19 mouse cellular contexts compared by ENCODE assay signal in the genomic region with DNA sequence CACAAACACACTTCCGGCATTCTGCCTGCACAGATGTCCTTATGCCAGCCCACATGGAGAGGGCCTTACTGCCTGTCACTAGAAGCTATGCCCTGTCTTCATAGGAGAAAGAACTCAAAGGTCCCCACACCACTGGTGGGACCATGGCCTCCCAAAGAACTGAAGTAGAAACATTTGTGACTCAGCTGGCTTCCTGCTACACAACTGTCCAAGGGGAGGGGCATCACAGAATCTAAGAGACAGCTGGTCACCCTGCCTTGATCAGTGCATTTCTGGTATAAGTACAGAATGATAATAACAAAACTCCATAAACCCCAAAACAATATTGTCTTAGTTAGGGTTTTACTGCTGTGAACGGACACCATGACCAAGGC.
A peak's percentile ranks its signal among the peaks of the same experiment; 100 is the strongest.
DNase-seq lines count a peak whose midpoint lies in the region; ATAC-seq and TF ChIP-seq lines count a peak whose summit lies in the region.
"Had no signal": no experiment of that assay in that cellular context is flagged by ENCODE, and none has a peak within 500 bp of the region (broad histone marks: within the 10 kb centered on the region; RNA-seq: fewer than 3 reads in every experiment).

No protein-coding gene starts in this region.

- peak; percentile 29 for DNase-seq in cerebellum, adult 8-10 months
- DNase-seq in cerebellum, adult 9-10 months = no peak
- DNase-seq in stomach, postnatal 0 days (ENCODE audit: low spot score) = no peak
- DNase-seq: cerebellum, postnatal 10 days; gastrocnemius, postnatal 14 days; heart, postnatal 10 days; heart, postnatal 4 days; kidney, adult 2 months had no signal

- no peaks in the 10 kb centered on the region for H3K79me2 ChIP-seq in C2C12 (ENCODE audit: control insufficient read depth, insufficient read depth)

- peak; percentile 16; the same call in 1 of the 2 replicates for ATAC-seq in intestine, postnatal 0 days
- no peak for ATAC-seq in intestine, embryonic 15.5 days
- no peak for ATAC-seq in stomach, postnatal 0 days (ENCODE audit: low FRiP score, low TSS enrichment)
- ATAC-seq: activated CD4-positive, CD25-positive, alpha-beta regulatory T cell, adult 4 months; forebrain, embryonic 13.5 days; forebrain, embryonic 16.5 days; intestine, embryonic 16.5 days had no signal

- no peak overlapping the region for H3K4me3 ChIP-seq in intestine, postnatal 0 days (ENCODE audit: low read depth, low read length)
- H3K4me3 ChIP-seq in intestine, embryonic 15.5 days (replicated peaks) = no peak overlapping the region
- no peak overlapping the region for H3K4me3 ChIP-seq in C2C12 (ENCODE audit: insufficient read depth, poor library complexity, severe bottlenecking)
- no peak overlapping the region for H3K4me3 ChIP-seq in stomach, postnatal 0 days (ENCODE audit: low read depth, low read length)
- H3K4me3 ChIP-seq: forebrain, embryonic 10.5 days; forebrain, embryonic 13.5 days; heart, embryonic 12.5 days; heart, embryonic 15.5 days; hindbrain, embryonic 15.5 days had no signal

- no peak for TF ChIP-seq EP300 in stomach, postnatal 0 days (optimal IDR thresholded peaks at IDR 0.05)

- H3K4me2 ChIP-seq in intestine, postnatal 0 days (replicated peaks; ENCODE audit: low read depth) = no peak overlapping the region
- H3K4me2 ChIP-seq in intestine, embryonic 15.5 days (replicated peaks) = no peak overlapping the region
- no peak overlapping the region for H3K4me2 ChIP-seq in stomach, postnatal 0 days (replicated peaks; ENCODE audit: low read depth)
- H3K4me2 ChIP-seq: forebrain, embryonic 13.5 days; heart, embryonic 12.5 days; heart, embryonic 15.5 days; hindbrain, embryonic 15.5 days had no signal

- H3K9me3 ChIP-seq in intestine, postnatal 0 days (ENCODE audit: control insufficient read depth) = no peaks in the 10 kb centered on the region
- H3K9me3 ChIP-seq in intestine, embryonic 15.5 days = no peaks in the 10 kb centered on the region
- no peaks in the 10 kb centered on the region for H3K9me3 ChIP-seq in stomach, postnatal 0 days (ENCODE audit: control insufficient read depth, low read length)
- H3K9me3 ChIP-seq: forebrain, embryonic 13.5 days; heart, embryonic 15.5 days; hindbrain, embryonic 15.5 days had no signal

- WGBS in intestine, postnatal 0 days = 91% methylated on average over 2 of the region's 2 CpGs
- WGBS in intestine, embryonic 15.5 days = 93% methylated on average over 2 of the region's 2 CpGs
- WGBS in stomach, postnatal 0 days = 84% methylated on average over 2 of the region's 2 CpGs

- no peak overlapping the region for H3K9ac ChIP-seq in intestine, postnatal 0 days (ENCODE audit: low read depth, low read length)
- H3K9ac ChIP-seq in intestine, embryonic 15.5 days = no peak overlapping the region
- no peak overlapping the region for H3K9ac ChIP-seq in stomach, postnatal 0 days (ENCODE audit: low read length)
- H3K9ac ChIP-seq: forebrain, embryonic 13.5 days; heart, embryonic 12.5 days; heart, embryonic 15.5 days; hindbrain, embryonic 15.5 days had no signal

- no peaks in the 10 kb centered on the region for H3K27me3 ChIP-seq in intestine, postnatal 0 days (replicated peaks; ENCODE audit: control insufficient read depth, insufficient read depth, low read length)
- H3K27me3 ChIP-seq in intestine, embryonic 15.5 days (replicated peaks) = no peaks in the 10 kb centered on the region
- H3K27me3 ChIP-seq in C2C12 (ENCODE audit: control insufficient read depth, insufficient read depth, insufficient read length) = no peaks in the 10 kb centered on the region
- H3K27me3 ChIP-seq in stomach, postnatal 0 days (ENCODE audit: control insufficient read depth, insufficient read depth, low read length) = no peaks in the 10 kb centered on the region
- H3K27me3 ChIP-seq: forebrain, embryonic 13.5 days; heart, embryonic 12.5 days; heart, embryonic 15.5 days; hindbrain, embryonic 15.5 days had no signal

- H3ac ChIP-seq in C2C12 (ENCODE audit: control insufficient read depth, insufficient read length, low read depth) = no peak overlapping the region

- H3K79me3 ChIP-seq in C2C12 (ENCODE audit: low read depth) = no peaks in the 10 kb centered on the region

- H3K36me3 ChIP-seq in intestine, postnatal 0 days (ENCODE audit: control insufficient read depth, insufficient read depth) = no peaks in the 10 kb centered on the region
- H3K36me3 ChIP-seq in intestine, embryonic 15.5 days = no peaks in the 10 kb centered on the region
- H3K36me3 ChIP-seq in C2C12 (ENCODE audit: control insufficient read depth, insufficient read depth) = no peaks in the 10 kb centered on the region
- H3K36me3 ChIP-seq in stomach, postnatal 0 days (ENCODE audit: control insufficient read depth, insufficient read depth, low read length) = no peaks in the 10 kb centered on the region
- H3K36me3 ChIP-seq: forebrain, embryonic 10.5 days; heart, embryonic 12.5 days; heart, embryonic 15.5 days; hindbrain, embryonic 15.5 days had no signal

- no peak overlapping the region for H3K27ac ChIP-seq in intestine, postnatal 0 days (ENCODE audit: low read depth, low read length)
- no peak overlapping the region for H3K27ac ChIP-seq in intestine, embryonic 15.5 days
- H3K27ac ChIP-seq in stomach, postnatal 0 days (replicated peaks) = no peak overlapping the region
- H3K27ac ChIP-seq: forebrain, embryonic 10.5 days; forebrain, embryonic 13.5 days; heart, embryonic 15.5 days; hindbrain, embryonic 15.5 days had no signal

- TF ChIP-seq CTCF in intestine, postnatal 0 days (IDR thresholded peaks at IDR 0.05; ENCODE audit: low read depth) = no peak
- TF ChIP-seq CTCF in C2C12 (IDR thresholded peaks at IDR 0.05; ENCODE audit: control insufficient read depth, insufficient read depth, insufficient read length) = no peak
- TF ChIP-seq CTCF in stomach, postnatal 0 days (IDR thresholded peaks at IDR 0.05; ENCODE audit: low read depth) = no peak

- no peaks in the 10 kb centered on the region for H3K4me1 ChIP-seq in intestine, postnatal 0 days (replicated peaks; ENCODE audit: control insufficient read depth, insufficient read depth, low read length)
- H3K4me1 ChIP-seq in intestine, embryonic 15.5 days (replicated peaks) = no peaks in the 10 kb centered on the region
- H3K4me1 ChIP-seq in stomach, postnatal 0 days (replicated peaks; ENCODE audit: control insufficient read depth, insufficient read depth) = 0 out of 2 replicates have a peak, but pooled peaks cover 2% of the 10 kb centered on the region
- H3K4me1 ChIP-seq: forebrain, embryonic 10.5 days; forebrain, embryonic 13.5 days; heart, embryonic 12.5 days; heart, embryonic 15.5 days; hindbrain, embryonic 15.5 days had no signal

TF ChIP-seq in C2C12, 6 proteins besides CTCF, POLR2A, EP300 and RAD21:
- TF ChIP-seq MYOD1 (IDR thresholded peaks at IDR 0.05; ENCODE audit: control insufficient read depth, insufficient read length, low read depth) (peak; percentile 35), MAX (IDR thresholded peaks at IDR 0.05) (no peak), MYOG (IDR thresholded peaks at IDR 0.05; ENCODE audit: control insufficient read depth, extremely low read depth, insufficient read length) (no peak), CEBPB (IDR thresholded peaks at IDR 0.05; ENCODE audit: low read depth) (no peak)
